Mouse (Mus musculus) frontal cortex, adult 2 months (tissue): Measurements from ENCODE around the gene Trim43c. TPM values are rescaled to one million over a fixed set of nuclear protein-coding genes. Genes with fewer than 3 reads are reported as not detected.
"Not testable (repeated sequence)": the region's sequence is repeated elsewhere in the genome, so short reads cannot be mapped to it uniquely, and the experiment has no call there.

Source experiments
- DNase-seq, 2 experiments: peaks; one replicate each; pipeline ENCODE4 v3.0.0; 2022; ENCODE audit warnings: low spot score in 1 of 2; ENCODE audit errors: extremely low spot score in 1 of 2
- polyA plus RNA-seq: library from polyadenylated mRNA; depleted of rRNA; stranded (reverse); fragments of >200 nt; gene quantifications from 2 replicates; pipeline ENCODE4 v1.2.3, GENCODE M21; 2012; rRNA removed

Gene Trim43c
- polyA plus RNA-seq, result not detected in 2 replicates

- DNase-seq, result not testable (repeated sequence)
These were observed at the start of gene Trim43c for GRCm38 (mm10) chr9:88838864-88839263. TSS of gene Trim43c (plus strand) at chr9:88839164.

GRCm38 (mm10) chr9:88853072-88853471, 14.1 kb downstream of the Trim43c start:
- DNase-seq, result not testable (repeated sequence)

GRCm38 (mm10) chr9:88858566-88859492, 19.9 kb downstream of the Trim43c start:
- DNase-seq, result peak; percentile 77 to 86

Other genes with a start within 250 kb of the Trim43c start
- gene Mthfsl, start 118.9 kb upstream of the Trim43c start, polyA plus RNA-seq, result 38.5 and 41.0 TPM in 2 replicates
- 0.12 and 0.17 TPM in 2 replicates for gene Bcl2a1d, start 107.2 kb upstream of the Trim43c start, polyA plus RNA-seq
- gene Bcl2a1a, start 117.7 kb downstream of the Trim43c start, polyA plus RNA-seq, result 0.34 and 0.40 TPM in 2 replicates